Comparison of ENCODE assay signal across 30 mouse cellular contexts in the genomic region with DNA sequence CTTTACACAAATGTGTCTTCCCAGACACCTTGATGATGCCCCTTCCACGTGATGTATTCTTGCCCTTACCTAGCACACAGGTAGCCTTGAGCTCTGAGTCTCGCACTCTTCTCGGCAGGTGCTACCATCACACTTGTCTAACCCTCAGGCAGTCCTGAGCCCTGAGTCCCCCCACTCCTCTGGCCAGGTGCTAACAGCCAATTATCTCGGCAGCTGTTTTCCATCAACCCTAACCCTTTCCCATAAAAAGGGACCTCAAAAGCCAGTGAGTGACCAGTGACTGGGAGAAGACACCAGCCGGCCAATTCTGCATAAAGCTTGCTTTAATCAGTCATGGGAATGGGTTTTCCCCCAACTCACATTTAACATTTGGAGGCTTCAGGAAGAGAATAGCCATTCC.
"Had no signal": no experiment of that assay in that cellular context is flagged by ENCODE, and none has a peak within 500 bp of the region (broad histone marks: within the 10 kb centered on the region; RNA-seq: fewer than 3 reads in every experiment).

No protein-coding gene starts in this region.

- H3K4me1 ChIP-seq: limb, embryonic 15.5 days; liver, embryonic 12.5 days; liver, embryonic 13.5 days; liver, embryonic 15.5 days; lung, embryonic 15.5 days; midbrain, embryonic 12.5 days; midbrain, embryonic 15.5 days; neural tube, embryonic 12.5 days had no signal

- H3K9me3 ChIP-seq: limb, embryonic 10.5 days; limb, embryonic 12.5 days; limb, embryonic 13.5 days; limb, embryonic 15.5 days; liver, embryonic 12.5 days; liver, embryonic 13.5 days; liver, embryonic 15.5 days; lung, embryonic 15.5 days; megakaryocyte, embryonic 14.5 days; midbrain, embryonic 12.5 days; midbrain, embryonic 13.5 days; midbrain, embryonic 15.5 days; neural tube, embryonic 12.5 days had no signal

- H3K4me2 ChIP-seq: limb, embryonic 12.5 days; limb, embryonic 13.5 days; limb, embryonic 15.5 days; liver, embryonic 11.5 days; liver, embryonic 12.5 days; liver, embryonic 13.5 days; liver, embryonic 15.5 days; lung, embryonic 14.5 days; lung, embryonic 15.5 days; midbrain, embryonic 12.5 days; midbrain, embryonic 13.5 days; midbrain, embryonic 15.5 days; neural tube, embryonic 12.5 days had no signal

- H3K27me3 ChIP-seq: limb, embryonic 15.5 days; liver, embryonic 12.5 days; liver, embryonic 13.5 days; liver, embryonic 15.5 days; lung, embryonic 15.5 days; midbrain, embryonic 12.5 days; midbrain, embryonic 13.5 days; midbrain, embryonic 15.5 days; neural tube, embryonic 12.5 days had no signal

- H3K4me3 ChIP-seq: limb, embryonic 10.5 days; limb, embryonic 12.5 days; limb, embryonic 13.5 days; limb, embryonic 15.5 days; liver, embryonic 12.5 days; liver, embryonic 13.5 days; liver, embryonic 15.5 days; lung, embryonic 15.5 days; megakaryocyte, embryonic 14.5 days; midbrain, embryonic 12.5 days; midbrain, embryonic 13.5 days; midbrain, embryonic 15.5 days; myocyte; neural tube, embryonic 12.5 days had no signal

- ATAC-seq: liver, embryonic 12.5 days; liver, postnatal 0 days; lung, postnatal 0 days; midbrain, embryonic 13.5 days; midbrain, embryonic 15.5 days; midbrain, embryonic 16.5 days had no signal

- DNase-seq: left cerebral cortex, postnatal 4 days; liver; liver, embryonic 13.5 days; liver, postnatal 0 days; lung, adult 18-20 months; lung, adult 2 months; lung, embryonic 14.5 days; lung, postnatal 10 days; lung, postnatal 14 days; lung, postnatal 36 days; lung, postnatal 4 days; midbrain, embryonic 14.5 days had no signal

- H3K27ac ChIP-seq: limb, embryonic 10.5 days; limb, embryonic 12.5 days; limb, embryonic 13.5 days; limb, embryonic 15.5 days; liver, embryonic 12.5 days; liver, embryonic 13.5 days; liver, embryonic 14.5 days; liver, embryonic 15.5 days; lung, embryonic 15.5 days; macrophage; midbrain, embryonic 12.5 days; midbrain, embryonic 13.5 days; midbrain, embryonic 15.5 days; neural tube, embryonic 12.5 days had no signal

- H3K9ac ChIP-seq: limb, embryonic 12.5 days; limb, embryonic 13.5 days; limb, embryonic 15.5 days; liver, embryonic 12.5 days; liver, embryonic 13.5 days; liver, embryonic 14.5 days; liver, embryonic 15.5 days; liver, postnatal 0 days; lung, embryonic 14.5 days; lung, embryonic 15.5 days; midbrain, embryonic 12.5 days; midbrain, embryonic 13.5 days; midbrain, embryonic 15.5 days; neural tube, embryonic 12.5 days had no signal

- H3K36me3 ChIP-seq: limb, embryonic 10.5 days; limb, embryonic 12.5 days; limb, embryonic 13.5 days; limb, embryonic 15.5 days; liver, embryonic 12.5 days; liver, embryonic 13.5 days; liver, embryonic 15.5 days; lung, embryonic 15.5 days; midbrain, embryonic 12.5 days; midbrain, embryonic 13.5 days; midbrain, embryonic 15.5 days; neural tube, embryonic 12.5 days had no signal
